13 mouse cellular contexts compared by ENCODE assay signal in genomic region chr4:110292471-110292870, GRCm38 (mm10). TPM values are rescaled to one million over a fixed set of nuclear protein-coding genes. Genes with fewer than 3 reads are reported as not detected.
A peak's percentile ranks its signal among the peaks of the same experiment; 100 is the strongest.
DNase-seq lines count a peak whose midpoint lies in the region; ATAC-seq lines count a peak whose summit lies in the region.
"Had no signal": no experiment of that assay in that cellular context is flagged by ENCODE, and none has a peak within 500 bp of the region (broad histone marks: within the 10 kb centered on the region; RNA-seq: fewer than 3 reads in every experiment).

No protein-coding gene starts in this region.

- 62% methylated on average over 10 of the region's 10 CpGs for WGBS in hindbrain, embryonic 10.5 days
- WGBS in midbrain, embryonic 13.5 days = 42% methylated on average over 10 of the region's 10 CpGs

- peaks cover 57% of the 10 kb centered on the region for H3K4me1 ChIP-seq in hindbrain, embryonic 10.5 days (replicated peaks)
- peaks cover 32% of the 10 kb centered on the region for H3K4me1 ChIP-seq in midbrain, embryonic 13.5 days (replicated peaks)
- H3K4me1 ChIP-seq: megakaryocyte, embryonic 14.5 days had no signal

- no peak overlapping the region for H3K9ac ChIP-seq in midbrain, embryonic 13.5 days (replicated peaks)
- H3K9ac ChIP-seq: limb, embryonic 12.5 days had no signal

- 0 out of 2 replicates have a peak overlapping the region, but pooled peaks have one; percentile 17 for H3K4me2 ChIP-seq in midbrain, embryonic 13.5 days (replicated peaks)
- H3K4me2 ChIP-seq: limb, embryonic 12.5 days had no signal

- H3K9me3 ChIP-seq in hindbrain, embryonic 10.5 days = no peaks in the 10 kb centered on the region
- no peaks in the 10 kb centered on the region for H3K9me3 ChIP-seq in midbrain, embryonic 13.5 days
- H3K9me3 ChIP-seq: limb, embryonic 12.5 days; megakaryocyte, embryonic 14.5 days had no signal

- ATAC-seq in midbrain, embryonic 13.5 days = peak; percentile 55

- 0 out of 2 replicates have a peak overlapping the region, but pooled peaks have one; percentile 1 for H3K4me3 ChIP-seq in hindbrain, embryonic 10.5 days
- no peak overlapping the region for H3K4me3 ChIP-seq in midbrain, embryonic 13.5 days (replicated peaks)
- H3K4me3 ChIP-seq: heart, adult 2 months; limb, embryonic 12.5 days; megakaryocyte, embryonic 14.5 days had no signal

- peak overlapping the region; percentile 92 for H3K27ac ChIP-seq in hindbrain, embryonic 10.5 days
- no peak overlapping the region for H3K27ac ChIP-seq in midbrain, embryonic 13.5 days
- H3K27ac ChIP-seq: heart, adult 2 months; limb, embryonic 12.5 days had no signal

- no peaks in the 10 kb centered on the region for H3K27me3 ChIP-seq in hindbrain, embryonic 10.5 days (ENCODE audit: insufficient read depth, poor library complexity, severe bottlenecking)
- H3K27me3 ChIP-seq in midbrain, embryonic 13.5 days = peaks cover 6% of the 10 kb centered on the region; the same call in 1 of the 2 replicates
- H3K27me3 ChIP-seq: limb, embryonic 12.5 days; megakaryocyte, embryonic 14.5 days had no signal

- no peaks in the 10 kb centered on the region for H3K36me3 ChIP-seq in hindbrain, embryonic 10.5 days
- no peaks in the 10 kb centered on the region for H3K36me3 ChIP-seq in midbrain, embryonic 13.5 days
- H3K36me3 ChIP-seq: limb, embryonic 12.5 days had no signal

- peak; percentile 47 for DNase-seq in embryo, embryonic 10 days (ENCODE audit: low spot score)
- no peak for DNase-seq in embryo, embryonic 9.5 days (ENCODE audit: extremely low spot score)
- DNase-seq in hindbrain, embryonic 10.5 days (ENCODE audit: low spot score) = peak; percentile 43
- DNase-seq in retina, postnatal 1 day = peak; percentile 24
- DNase-seq in yolk sac, embryonic 10.5 days (ENCODE audit: low spot score) = no peak
- no peak for DNase-seq in adrenal gland, postnatal 4 days (ENCODE audit: low spot score in 2 of 2)
- DNase-seq in layer of hippocampus, adult 8-10 months (ENCODE audit: low spot score in 2 of 2) = no peak
- DNase-seq: heart, adult 2 months; kidney, adult 9 months; lung, adult 2 months had no signal

RNA-seq across cellular contexts. Expression of gene Elavl4, which starts 59.2 kb away (rescaled TPM):
- 196 and 220 TPM in 2 replicates for polyA plus RNA-seq in hindbrain, embryonic 10.5 days (2016; fragmentation: Nextera tagmentation; extraction: Ambion mirVana)
- polyA plus RNA-seq in midbrain, embryonic 13.5 days (2015; fragmentation: Nextera tagmentation; extraction: Ambion mirVana) = 327 TPM in 2 replicates
- 10 to 100 TPM; 16.6 to 18.4 TPM for total RNA-seq in adrenal gland, postnatal 4 days (2021)
- 10 to 100 TPM; 53.0 to 72.3 (median 67.6) TPM for total RNA-seq in layer of hippocampus, adult 8-10 months (2022)

Comparison
In these comparisons a context has a peak if more than half of its experiments do, and no peak if none do; other contexts are left out.
1. DNase-seq: peak in embryo, embryonic 10 days (single experiment), hindbrain, embryonic 10.5 days (single experiment) and retina, postnatal 1 day (single experiment); none in embryo, embryonic 9.5 days (single experiment), yolk sac, embryonic 10.5 days (single experiment), adrenal gland, postnatal 4 days (0 of 2) and layer of hippocampus, adult 8-10 months (0 of 2).